Mouse (Mus musculus) retina, postnatal 1 day (tissue): ENCODE measurements around the gene Mthfd1.
A peak's percentile ranks its signal among the peaks of the same experiment; 100 is the strongest.

Source experiments
- DNase-seq: peaks from one replicate; pipeline ENCODE4 v3.0.0-alpha.2; 2012

Gene Mthfd1

GRCm38 (mm10) chr12:76306852-76307561 lies 51.9 kb downstream of the Mthfd1 start:
- no peak for DNase-seq

GRCm38 (mm10) chr12:76307964-76308363 lies 52.9 kb downstream of the Mthfd1 start:
- no peak for DNase-seq

GRCm38 (mm10) chr12:76308436-76308835 lies 53.3 kb downstream of the Mthfd1 start:
- DNase-seq: no peak

- no peak for DNase-seq
Observed at GRCm38 (mm10) chr12:76310007-76310406, 54.9 kb downstream of the Mthfd1 start.

- no peak for DNase-seq
Observed at GRCm38 (mm10) chr12:76310633-76311032, 55.5 kb downstream of the Mthfd1 start.

- DNase-seq: no peak
Observed at GRCm38 (mm10) chr12:76311227-76311626, 56.1 kb downstream of the Mthfd1 start.

GRCm38 (mm10) chr12:76311951-76312350 lies 56.9 kb downstream of the Mthfd1 start:
- no peak for DNase-seq

- no peak for DNase-seq
Observed at GRCm38 (mm10) chr12:76318282-76319212, 63.4 kb downstream of the Mthfd1 start.

- peak; percentile 90 for DNase-seq
Observed at GRCm38 (mm10) chr12:76324679-76325431, 69.8 kb downstream of the Mthfd1 start, which contains the start of gene Akap5. Akap5 (plus strand) TSS chr12:76324891.

- no peak for DNase-seq
Observed at GRCm38 (mm10) chr12:76326437-76327220, 71.5 kb downstream of the Mthfd1 start.

GRCm38 (mm10) chr12:76328567-76329354 lies 73.7 kb downstream of the Mthfd1 start:
- no peak for DNase-seq

- no peak for DNase-seq
Observed at GRCm38 (mm10) chr12:76333688-76334087, 78.6 kb downstream of the Mthfd1 start.

- DNase-seq: no peak
Observed at GRCm38 (mm10) chr12:76335641-76336040, 80.5 kb downstream of the Mthfd1 start.

GRCm38 (mm10) chr12:76336111-76336965 lies 81.2 kb downstream of the Mthfd1 start:
- no peak for DNase-seq

- DNase-seq: peak; percentile 76
Observed at GRCm38 (mm10) chr12:76341080-76341479, 86.0 kb downstream of the Mthfd1 start.

GRCm38 (mm10) chr12:76345759-76346455 lies 90.8 kb downstream of the Mthfd1 start:
- no peak for DNase-seq

- DNase-seq: no peak
Observed at GRCm38 (mm10) chr12:76349680-76350220, 94.7 kb downstream of the Mthfd1 start.

GRCm38 (mm10) chr12:76360868-76361267 lies 105.8 kb downstream of the Mthfd1 start:
- DNase-seq: no peak
